Mouse (Mus musculus) central nervous system, embryonic 11.5 days (tissue): ENCODE data around the gene 1700001J03Rik. TPM values are rescaled to one million over a fixed set of nuclear protein-coding genes. Genes with fewer than 3 reads are reported as not detected.

Experiments used
- polyA plus RNA-seq: library from polyadenylated mRNA; depleted of rRNA; stranded (reverse); fragments of >200 nt; gene quantifications from 2 replicates; pipeline ENCODE4 v1.2.3, GENCODE M21; 2012; rRNA removed

Gene 1700001J03Rik
- 0.50 and 0.52 TPM in 2 replicates for polyA plus RNA-seq

DNA sequence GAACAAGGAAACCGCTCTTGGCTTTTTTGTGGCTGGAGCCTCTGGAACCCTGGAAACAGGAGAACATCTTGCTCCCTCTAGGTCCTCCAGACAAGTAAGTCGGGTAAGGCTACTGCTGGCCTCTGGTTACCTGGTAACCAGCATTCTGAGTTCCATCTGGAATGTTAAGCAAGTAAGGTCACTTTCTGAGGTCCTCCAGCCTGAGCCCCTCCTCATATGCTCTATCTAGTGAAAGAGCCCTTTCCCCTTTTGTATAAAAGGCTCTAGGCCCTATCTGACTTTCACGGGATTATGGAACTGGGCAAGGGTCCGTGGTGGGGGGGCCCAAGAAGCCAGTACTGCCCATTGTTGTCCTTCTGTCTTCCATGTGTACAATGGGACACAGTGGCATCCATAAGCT, at the start of gene 1700001J03Rik:
Gene 1700001J03Rik, minus strand, starts transcription at position 101 of the 400 bp plus-strand sequence.

DNA sequence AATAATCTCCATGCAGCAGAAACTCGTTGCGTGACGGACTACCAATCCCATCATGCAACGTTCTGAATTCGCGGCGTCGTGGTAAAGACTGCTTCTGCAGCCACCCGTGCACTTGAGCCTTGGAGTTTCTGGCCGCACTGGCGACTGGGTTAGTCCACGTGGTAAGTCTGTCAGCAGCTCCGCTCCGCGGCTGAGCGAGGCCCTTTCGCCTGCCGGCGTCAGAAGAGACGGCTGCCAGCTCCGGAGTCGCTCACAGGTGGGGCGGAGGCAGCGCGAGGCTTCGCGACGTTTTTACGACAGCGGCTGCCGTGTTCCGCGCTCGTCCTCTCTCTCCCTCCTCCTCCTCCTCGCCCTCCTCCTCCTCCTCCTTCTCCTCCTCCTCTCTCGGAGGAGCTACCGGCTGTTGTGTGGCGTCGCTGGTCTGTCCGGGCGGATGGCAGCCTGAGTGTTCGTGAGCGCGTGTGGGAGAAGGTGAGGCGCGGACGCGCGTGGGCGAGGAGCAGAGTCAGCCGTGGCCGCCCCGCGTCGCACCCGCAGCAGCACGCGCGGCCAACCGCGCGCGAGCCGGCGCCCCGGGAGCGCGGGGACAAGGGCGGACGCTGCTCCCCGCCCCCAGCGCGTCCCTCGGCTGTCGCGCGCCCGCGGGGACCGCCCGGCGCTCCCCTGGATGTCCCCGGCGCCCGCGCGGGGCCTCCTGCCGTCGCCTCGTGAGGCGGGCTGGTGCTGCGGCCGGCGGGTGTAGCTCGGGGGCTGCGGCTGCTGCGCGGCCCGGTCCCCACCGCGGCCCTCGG, 46.0 kb upstream of the 1700001J03Rik start, which contains the start of gene Cdk8:
Gene Cdk8, plus strand, starts transcription at position 367 of the 791 bp plus-strand sequence.

DNA sequence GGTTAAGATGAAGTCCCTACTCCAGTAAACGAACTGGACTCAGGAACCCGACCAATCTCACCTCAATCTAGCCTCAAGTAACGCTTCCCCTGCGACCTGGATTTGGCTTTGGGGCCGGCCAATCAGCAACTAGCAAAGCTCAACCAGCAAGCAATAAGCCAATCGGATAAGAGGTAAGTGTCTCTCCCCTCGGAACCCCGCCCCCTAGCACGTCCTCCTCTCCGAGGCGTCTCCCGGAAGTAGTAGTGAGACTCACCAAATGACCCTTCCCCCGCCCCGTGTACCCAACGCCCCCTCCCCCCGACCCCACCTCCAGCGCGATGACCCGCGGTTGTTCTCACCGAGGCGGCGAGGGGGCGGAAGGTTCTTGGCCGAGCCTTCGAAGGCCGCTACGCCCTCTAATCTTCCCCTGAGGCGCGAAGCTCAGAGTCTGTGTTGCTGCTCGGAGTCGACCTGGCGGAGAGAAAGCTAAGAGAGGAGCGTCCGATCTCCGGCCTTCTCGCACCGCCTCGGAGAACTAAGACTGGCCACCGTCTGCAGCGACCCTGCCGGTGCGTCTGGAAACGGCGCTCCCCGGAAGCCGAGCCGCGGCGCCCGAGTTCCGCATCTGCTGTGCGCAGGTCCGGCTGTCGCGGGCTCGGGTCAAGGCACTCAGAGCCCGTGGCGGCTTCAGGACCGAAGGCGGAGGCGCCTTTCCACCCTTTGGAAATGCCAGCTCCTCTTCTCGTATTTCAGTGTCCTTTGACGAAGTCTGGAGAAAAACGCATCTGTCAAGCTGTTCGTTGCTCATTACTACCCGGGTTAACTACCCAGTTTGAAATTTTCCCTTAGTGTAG, 36.0 kb upstream of the 1700001J03Rik start, which contains the start of gene Rnf6:
Gene Rnf6, minus strand, starts transcription at position 677 of the 836 bp plus-strand sequence.

DNA sequence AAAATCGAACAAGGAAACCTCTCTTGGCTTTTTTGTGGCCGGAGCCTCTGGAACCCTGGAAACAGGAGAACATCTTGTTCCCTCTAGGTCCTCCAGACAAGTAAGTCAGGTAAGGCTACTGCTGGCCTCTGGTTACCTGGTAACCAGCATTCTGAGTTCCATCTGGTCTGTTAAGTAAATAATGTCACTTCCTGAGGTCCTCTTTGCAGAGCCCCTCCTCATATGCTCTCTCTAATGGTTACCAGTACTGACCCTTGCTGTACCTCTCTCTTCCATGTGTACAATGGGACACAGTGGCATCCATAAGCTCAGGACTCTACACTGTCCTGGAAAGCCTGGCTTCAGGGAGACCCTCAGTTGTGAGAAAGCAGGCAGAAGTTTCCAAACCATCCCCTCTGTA, 14.5 kb downstream of the 1700001J03Rik start, which contains the start of gene Gm6309:
Gene Gm6309, minus strand, starts transcription at position 101 of the 400 bp plus-strand sequence.

DNA sequence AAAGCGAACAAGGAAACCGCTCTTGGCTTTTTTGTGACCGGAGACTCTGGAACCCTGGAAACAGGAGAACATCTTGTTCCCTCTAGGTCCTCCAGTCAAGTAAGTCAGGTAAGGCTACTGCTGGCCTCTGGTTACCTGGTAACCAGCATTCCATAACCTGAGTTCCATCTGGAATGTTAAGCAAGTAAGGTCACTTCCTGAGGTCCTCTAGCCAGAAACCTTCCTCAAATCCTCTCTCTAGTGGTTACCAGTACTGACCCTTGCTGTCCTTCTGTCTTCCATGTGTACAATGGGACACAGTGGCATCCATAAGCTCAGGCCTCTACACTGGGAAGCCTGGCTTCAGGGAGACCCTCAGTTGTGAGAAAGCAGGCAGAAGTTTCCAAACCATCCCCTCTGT, 24.7 kb downstream of the 1700001J03Rik start, which contains the start of gene Gm5565:
Gene Gm5565, minus strand, starts transcription at position 101 of the 400 bp plus-strand sequence.

Other genes with a start within 250 kb of the 1700001J03Rik start
- not detected in 2 replicates for gene Cyp3a25, start 175.7 kb downstream of the 1700001J03Rik start, polyA plus RNA-seq
- not detected in 2 replicates for gene Cyp3a59, start 106.0 kb downstream of the 1700001J03Rik start, polyA plus RNA-seq
- gene Gm5565, start 24.8 kb downstream of the 1700001J03Rik start, polyA plus RNA-seq = not detected in 2 replicates
- gene Gm6309, start 14.6 kb downstream of the 1700001J03Rik start, polyA plus RNA-seq = not detected in 2 replicates
- 22.0 and 22.3 TPM in 2 replicates for gene Rnf6, start 36.3 kb upstream of the 1700001J03Rik start, polyA plus RNA-seq
- 83.2 and 86.5 TPM in 2 replicates for gene Cdk8, start 45.9 kb upstream of the 1700001J03Rik start, polyA plus RNA-seq
- gene Wasf3, start 199.7 kb upstream of the 1700001J03Rik start, polyA plus RNA-seq = 18.0 and 19.2 TPM in 2 replicates